Mouse (Mus musculus) kidney, embryonic 16.5 days (tissue): ENCODE data around the gene Scaf1. TPM values are rescaled to one million over a fixed set of nuclear protein-coding genes. Genes with fewer than 3 reads are reported as not detected.

Source experiments
- ATAC-seq: fragments of 200-750 bp; cut with Nextera tagmentation; 2 replicates; pipeline ENCODE4 v1.8.0; 2017; ENCODE audit warnings: moderate TSS enrichment; ENCODE audit not compliant: low FRiP score, low TSS enrichment
- H3K27ac ChIP-seq: fragments of 300-500 bp; sonication (generic); 2 replicates; pipeline ENCODE4 v1.5.1; 2014; ENCODE audit warnings: low read length
- H3K27me3 ChIP-seq: fragments of 300-500 bp; sonication (generic); 2 replicates; pipeline ENCODE4 v1.6.1; 2014; ENCODE audit warnings: low read length, control low read depth, mixed read lengths; ENCODE audit not compliant: insufficient read depth
- H3K36me3 ChIP-seq: fragments of 300-500 bp; sonication (generic); 2 replicates; pipeline ENCODE4 v1.6.1; 2014; ENCODE audit warnings: low read length, control low read depth, mixed read lengths; ENCODE audit not compliant: insufficient read depth
- H3K4me1 ChIP-seq: fragments of 300-500 bp; sonication (generic); 2 replicates; pipeline ENCODE4 v1.6.1; 2014; ENCODE audit warnings: low read length, control low read depth, mixed read lengths; ENCODE audit not compliant: insufficient read depth
- H3K4me2 ChIP-seq: fragments of 300-500 bp; sonication (generic); replicated peaks from 2 replicates; pipeline ENCODE4 v1.6.1; 2014; ENCODE audit warnings: low read depth, low read length
- H3K4me3 ChIP-seq: fragments of 300-500 bp; sonication (generic); 2 replicates; pipeline ENCODE4 v1.5.1; 2014; ENCODE audit warnings: mild to moderate bottlenecking, low read length
- H3K9ac ChIP-seq: fragments of 300-500 bp; sonication (generic); replicated peaks from 2 replicates; pipeline ENCODE4 v1.6.1; 2014; ENCODE audit warnings: low read length
- H3K9me3 ChIP-seq: fragments of 300-500 bp; sonication (generic); 2 replicates; pipeline ENCODE4 v1.6.1; 2016; ENCODE audit warnings: low read length, control low read depth
- WGBS: fragments of 180-500 bp; shearing (Covaris S2); extraction: QIAGEN DNeasy Blood & Tissue Kit; methylation state at CpG from one replicate; pipeline ENCODE4 v1.1.7; 2014; 5-methylcytosine and 5-hydroxymethylcytosine counted together
- polyA plus RNA-seq: library from polyadenylated mRNA; unstranded; fragments of >200 nt; fragmentation: Nextera tagmentation; extraction: Ambion mirVana; gene quantifications from 2 replicates; pipeline ENCODE4 v1.2.1, GENCODE M21; 2015

Scaf1 gene
- polyA plus RNA-seq, 1 experiment from 2014 or later, result 30.6 TPM

DNA sequence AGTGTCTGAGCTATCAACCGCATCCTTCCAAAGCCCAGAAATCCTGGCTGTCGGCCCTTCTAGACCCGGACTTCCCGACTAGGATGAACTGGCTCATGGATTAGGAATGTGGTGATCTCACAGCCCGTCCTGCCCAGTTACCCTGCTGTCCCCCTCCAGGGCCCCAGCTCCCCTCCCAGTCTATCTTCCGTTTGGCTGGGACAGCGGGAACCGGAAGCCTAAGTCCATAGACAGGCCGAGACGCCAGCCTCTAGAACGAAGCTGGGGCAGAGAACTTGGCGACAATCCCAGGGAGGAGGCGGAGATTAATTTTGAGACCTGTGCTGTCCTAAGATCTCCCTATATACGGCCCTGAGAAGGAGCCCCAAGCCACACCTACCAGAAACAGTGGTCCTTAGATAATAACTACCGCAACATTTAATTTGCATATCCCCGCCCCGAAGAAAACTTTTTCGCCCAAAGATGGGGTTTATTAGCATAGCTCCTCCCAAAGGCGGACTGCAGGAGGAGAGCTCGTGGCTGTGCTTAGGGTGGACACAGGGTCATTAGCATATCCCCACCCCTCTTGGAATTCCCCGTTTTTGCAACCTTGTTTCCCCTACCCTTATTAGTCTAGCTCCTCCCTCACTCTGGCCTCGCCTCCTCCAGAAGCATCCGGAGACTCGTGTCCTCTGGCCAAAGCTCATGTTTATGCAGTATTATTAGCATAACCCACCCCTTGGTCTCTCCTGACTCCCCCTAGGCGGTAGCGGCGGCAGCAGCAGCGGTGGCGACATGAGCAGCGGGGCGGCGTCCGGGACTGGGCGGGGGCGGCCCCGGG lies 1.3 kb upstream of the Scaf1 start, which contains the start of gene Rras:
Rras (plus strand) TSS at position 720 of the 820 bp plus-strand sequence.
- Histone ChIP-seq H3K36me3 (peaks cover 3% of the 10 kb centered on the region), H3K4me3 (peak within 1 kb of the TSS; percentile 96), H3K27ac (peak within 1 kb of the TSS; percentile 100), H3K9me3 (no peaks in the 10 kb centered on the region), H3K27me3 (no peaks in the 10 kb centered on the region), H3K4me1 (peaks cover 21% of the 10 kb centered on the region), H3K9ac (peak within 1 kb of the TSS; percentile 79), H3K4me2 (peak within 1 kb of the TSS; percentile 89)
- WGBS, result under 1% methylated on average over 36 of the region's 36 CpGs
- ATAC-seq, result peak; percentile 95

DNA sequence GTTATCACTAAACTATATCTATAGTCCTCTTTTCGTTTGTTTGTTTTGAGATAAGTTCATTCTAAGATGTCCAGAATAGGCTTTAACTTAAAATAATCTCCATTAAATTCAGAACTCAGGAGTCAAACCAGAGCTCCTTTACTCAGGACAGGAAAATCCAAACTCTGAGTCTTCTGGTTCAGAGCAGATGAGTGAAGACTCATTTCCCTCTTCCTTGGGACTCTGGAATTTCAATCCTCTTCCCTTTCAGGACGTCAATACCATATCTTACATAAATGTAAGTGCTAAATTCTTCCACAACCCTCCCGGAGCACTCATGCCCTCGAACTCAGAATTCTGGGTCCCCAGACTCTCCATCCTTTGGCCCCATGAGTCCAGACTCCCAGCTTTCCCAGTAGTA lies 598 bp upstream of the Scaf1 start:
- ATAC-seq, result no peak
- H3K4me2 ChIP-seq, result peak overlapping the region; percentile 89
- peak overlapping the region; percentile 79 for H3K9ac ChIP-seq
- H3K4me3 ChIP-seq, result peak overlapping the region; percentile 96
- peak overlapping the region; percentile 100 for H3K27ac ChIP-seq
- peaks cover 21% of the 10 kb centered on the region for H3K4me1 ChIP-seq
- H3K9me3 ChIP-seq, result no peaks in the 10 kb centered on the region
- 4% methylated on average over 4 of the region's 4 CpGs for WGBS
- peaks cover 10% of the 10 kb centered on the region for H3K36me3 ChIP-seq
- no peaks in the 10 kb centered on the region for H3K27me3 ChIP-seq

DNA sequence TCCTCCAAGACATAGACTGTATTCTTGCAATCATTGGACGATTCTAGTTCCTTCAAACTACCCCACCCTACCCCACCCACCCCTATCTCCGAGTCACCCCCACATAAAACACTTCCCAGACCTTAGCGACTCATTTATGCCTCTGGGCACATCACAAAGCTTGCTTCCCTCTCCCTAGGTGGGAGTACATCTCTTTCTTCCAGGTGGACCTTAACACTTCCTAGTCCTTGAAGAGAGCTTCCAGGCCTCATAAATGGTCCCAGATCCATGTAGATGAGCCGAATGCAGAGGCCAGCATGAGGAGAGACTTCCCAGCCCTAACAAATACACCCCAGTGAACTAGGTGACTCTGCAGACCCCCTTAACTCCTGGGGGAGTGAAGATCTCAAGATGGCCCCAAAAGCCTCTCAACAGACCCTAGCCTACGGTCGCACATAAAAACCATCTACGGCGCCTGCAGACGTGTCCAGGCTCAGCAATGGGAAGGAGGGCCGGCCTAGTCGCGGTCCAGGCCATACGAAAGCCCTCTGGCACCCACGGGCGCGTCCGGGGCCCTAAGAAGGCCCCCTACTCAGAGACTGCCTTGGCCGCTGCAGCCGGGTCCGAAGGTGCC lies 713 bp downstream of the Scaf1 start:
- peak overlapping the region; percentile 93 for H3K4me2 ChIP-seq
- no peaks in the 10 kb centered on the region for H3K27me3 ChIP-seq
- peaks cover 21% of the 10 kb centered on the region for H3K4me1 ChIP-seq
- H3K9ac ChIP-seq, result peak overlapping the region; percentile 98
- H3K36me3 ChIP-seq, result peaks cover 21% of the 10 kb centered on the region
- no peak for ATAC-seq
- no peaks in the 10 kb centered on the region for H3K9me3 ChIP-seq
- WGBS, result under 1% methylated on average over 20 of the region's 20 CpGs
- peak overlapping the region; percentile 91 for H3K27ac ChIP-seq
- H3K4me3 ChIP-seq, result peak overlapping the region; percentile 96

DNA sequence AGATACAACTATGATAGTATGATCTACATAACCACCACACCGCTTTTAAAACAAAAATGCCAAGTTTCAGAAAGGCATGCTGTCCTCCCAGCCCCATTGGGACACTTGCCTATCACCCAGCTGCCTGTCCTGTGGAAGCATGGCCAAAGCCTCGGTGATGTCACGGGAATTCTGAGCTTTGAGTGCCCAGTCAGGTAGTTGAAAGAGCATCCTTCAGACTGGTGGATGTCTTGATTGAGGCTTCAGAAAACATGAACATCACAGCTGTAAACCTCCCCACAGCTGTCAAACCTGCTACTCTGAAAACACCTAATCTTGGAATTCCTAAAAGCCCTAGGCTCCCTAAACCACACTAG lies 2.1 kb downstream of the Scaf1 start:
- WGBS, result 97% methylated on average over 3 of the region's 3 CpGs
- no peak for ATAC-seq
- no peak overlapping the region for H3K27ac ChIP-seq

DNA sequence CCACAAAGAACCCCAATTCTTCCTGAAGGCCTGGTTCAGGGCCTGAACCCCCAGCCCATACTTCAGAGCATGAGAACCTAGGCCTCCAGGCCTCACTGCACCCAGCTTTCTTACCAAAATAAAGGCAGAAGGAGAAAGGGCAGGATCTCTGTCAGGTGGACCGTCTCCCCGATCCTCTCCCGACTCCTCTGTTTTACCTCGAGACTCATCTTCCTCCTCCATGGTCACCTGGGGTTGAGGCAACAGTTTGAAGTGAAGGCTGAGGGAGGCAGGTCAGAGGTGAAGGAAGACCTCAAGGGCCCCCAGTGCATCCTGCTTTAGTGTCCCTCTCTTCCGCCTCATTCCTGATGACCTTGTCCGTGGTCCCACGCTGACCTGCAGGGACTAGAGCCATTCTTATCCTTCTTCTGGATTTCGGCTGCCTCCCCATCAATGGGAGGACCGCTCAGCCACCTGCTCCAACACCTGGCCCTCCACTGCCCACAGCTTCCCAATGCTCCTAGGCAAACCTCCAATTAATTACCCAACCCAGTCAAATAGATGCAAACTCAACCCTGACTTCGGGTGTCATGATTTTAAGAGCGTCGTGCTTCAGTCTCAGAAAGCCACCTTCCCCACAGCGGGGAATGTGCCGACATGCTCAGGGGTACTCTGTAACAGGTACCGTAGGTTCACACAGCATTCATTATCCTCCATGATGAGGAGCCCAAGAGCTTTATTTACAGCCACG lies 2.6 kb downstream of the Scaf1 start:
- peaks cover 40% of the 10 kb centered on the region for H3K36me3 ChIP-seq
- no peaks in the 10 kb centered on the region for H3K9me3 ChIP-seq
- WGBS, result 96% methylated on average over 16 of the region's 16 CpGs
- H3K27me3 ChIP-seq, result no peaks in the 10 kb centered on the region
- peaks cover 12% of the 10 kb centered on the region for H3K4me1 ChIP-seq
- no peak for ATAC-seq
- H3K9ac ChIP-seq, result no peak overlapping the region; the same call in 1 of the 2 replicates
- no peak overlapping the region for H3K4me3 ChIP-seq
- no peak overlapping the region for H3K4me2 ChIP-seq
- H3K27ac ChIP-seq, result no peak overlapping the region

More for the DNA sequence above, 2.1 kb downstream of the Scaf1 start:
- H3K9me3 ChIP-seq, result no peaks in the 10 kb centered on the region
- H3K4me2 ChIP-seq, result no peak overlapping the region
- no peak overlapping the region for H3K4me3 ChIP-seq
- H3K27me3 ChIP-seq, result no peaks in the 10 kb centered on the region
- peaks cover 35% of the 10 kb centered on the region for H3K36me3 ChIP-seq
- no peak overlapping the region; the same call in none of the 2 replicates for H3K9ac ChIP-seq
- H3K4me1 ChIP-seq, result peaks cover 17% of the 10 kb centered on the region

DNA sequence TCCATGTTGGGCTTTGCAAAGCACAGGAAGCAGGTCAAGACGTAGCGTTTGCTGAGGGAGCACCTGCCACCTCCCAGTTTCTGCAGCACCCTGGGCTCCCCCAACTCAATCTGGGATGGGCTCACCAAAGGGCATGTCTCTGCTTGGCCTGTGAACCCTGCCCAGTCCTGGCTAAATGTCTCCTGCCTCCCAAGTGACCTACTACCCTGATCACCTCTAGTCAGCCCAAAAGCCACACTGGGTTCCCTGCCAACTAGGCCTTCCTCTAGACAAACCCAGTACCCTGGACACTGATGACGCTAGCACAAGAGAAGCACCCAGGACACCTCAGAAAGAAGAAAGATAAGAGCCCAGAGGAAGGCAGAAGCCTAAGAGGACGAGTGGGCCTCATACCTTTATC lies 3.3 kb downstream of the Scaf1 start:
- Histone ChIP-seq H3K27me3 (no peaks in the 10 kb centered on the region), H3K9ac (no peak overlapping the region), H3K4me3 (no peak overlapping the region), H3K27ac (no peak overlapping the region), H3K36me3 (peaks cover 47% of the 10 kb centered on the region), H3K4me1 (peaks cover 7% of the 10 kb centered on the region), H3K4me2 (no peak overlapping the region), H3K9me3 (no peaks in the 10 kb centered on the region)
- 79% methylated on average over 4 of the region's 4 CpGs for WGBS
- no peak for ATAC-seq

DNA sequence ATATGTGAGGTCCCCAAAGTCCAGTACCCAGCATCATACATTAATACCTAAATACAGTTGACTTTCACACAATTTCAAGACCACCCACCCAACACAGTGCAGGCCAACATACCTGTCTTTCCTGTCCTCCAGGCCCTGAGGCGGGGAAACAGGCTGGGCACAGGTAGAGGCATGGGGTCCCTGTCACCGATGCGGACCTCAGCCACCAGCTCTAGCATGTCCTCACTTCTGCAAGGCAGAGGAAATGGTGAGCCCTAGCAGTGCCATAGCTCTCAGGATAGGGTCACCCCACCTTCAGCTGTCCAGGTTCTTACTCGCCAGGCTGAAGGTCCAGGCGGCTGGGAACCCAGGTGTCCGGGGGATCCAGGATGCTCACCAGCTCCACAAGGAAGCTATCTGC lies 4.2 kb downstream of the Scaf1 start:
- 96% methylated on average over 6 of the region's 6 CpGs for WGBS

DNA sequence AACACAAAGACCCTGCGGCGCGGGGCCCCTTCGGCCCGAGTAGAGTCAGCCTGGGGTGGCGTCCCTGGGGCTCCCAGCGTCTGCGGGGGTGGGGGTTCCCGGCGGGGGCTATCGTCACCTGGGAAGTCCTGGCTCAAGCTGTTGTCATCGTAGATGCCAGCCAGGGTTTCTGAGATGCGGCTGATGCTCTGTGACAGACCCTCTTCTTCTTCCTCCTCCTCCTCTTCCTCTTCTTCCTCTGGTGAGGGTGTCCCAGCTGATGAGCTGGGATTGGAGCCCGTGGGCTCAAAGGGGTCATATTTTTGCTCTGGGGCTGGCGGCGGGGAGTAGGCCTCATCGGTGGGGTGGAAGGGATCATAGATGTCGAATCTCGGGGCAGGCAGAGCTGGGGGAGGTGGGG lies 7.8 kb downstream of the Scaf1 start:
- WGBS, result 93% methylated on average over 19 of the region's 19 CpGs
- no peak for ATAC-seq
- H3K9me3 ChIP-seq, result no peaks in the 10 kb centered on the region

More for the DNA sequence above, 4.2 kb downstream of the Scaf1 start:
- Histone ChIP-seq H3K9ac (no peak overlapping the region), H3K9me3 (no peaks in the 10 kb centered on the region), H3K4me3 (no peak overlapping the region), H3K4me1 (peaks cover 7% of the 10 kb centered on the region), H3K36me3 (peaks cover 55% of the 10 kb centered on the region), H3K4me2 (no peak overlapping the region), H3K27ac (no peak overlapping the region), H3K27me3 (no peaks in the 10 kb centered on the region)
- no peak for ATAC-seq

DNA sequence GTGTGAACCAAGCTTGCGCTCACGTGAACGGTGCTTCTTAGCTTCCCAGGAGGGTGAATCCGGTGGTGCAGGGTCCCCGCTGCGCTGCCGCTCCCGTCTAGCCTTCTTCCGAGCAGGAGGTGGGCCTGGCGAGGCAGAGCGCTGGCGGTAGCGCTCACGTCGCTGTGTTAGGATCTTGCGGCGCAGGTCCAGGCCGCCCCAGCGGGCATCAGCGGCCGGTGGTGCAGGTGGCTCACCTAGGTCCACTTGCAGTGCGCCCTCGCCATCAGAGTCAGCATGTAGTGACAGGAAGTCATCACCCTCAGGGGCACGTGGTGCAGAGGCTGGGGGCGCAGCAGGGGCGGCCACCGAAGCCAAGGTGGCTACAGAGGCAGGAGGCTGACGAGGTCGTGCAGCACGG lies 8.3 kb downstream of the Scaf1 start:
- no peaks in the 10 kb centered on the region for H3K27me3 ChIP-seq
- peaks cover 94% of the 10 kb centered on the region for H3K36me3 ChIP-seq
- no peaks in the 10 kb centered on the region for H3K9me3 ChIP-seq
- H3K9ac ChIP-seq, result no peak overlapping the region
- H3K4me3 ChIP-seq, result no peak overlapping the region
- 0 out of 2 replicates have a peak, but pooled peaks cover 4% of the 10 kb centered on the region for H3K4me1 ChIP-seq
- ATAC-seq, result no peak
- 95% methylated on average over 30 of the region's 30 CpGs for WGBS
- no peak overlapping the region for H3K27ac ChIP-seq
- no peak overlapping the region for H3K4me2 ChIP-seq

More for the DNA sequence above, 7.8 kb downstream of the Scaf1 start:
- H3K4me2 ChIP-seq, result no peak overlapping the region
- no peaks in the 10 kb centered on the region for H3K27me3 ChIP-seq
- H3K9ac ChIP-seq, result no peak overlapping the region
- H3K36me3 ChIP-seq, result peaks cover 88% of the 10 kb centered on the region
- no peak overlapping the region for H3K27ac ChIP-seq
- no peak overlapping the region for H3K4me3 ChIP-seq
- 0 out of 2 replicates have a peak, but pooled peaks cover 4% of the 10 kb centered on the region for H3K4me1 ChIP-seq
